Mouse (Mus musculus): ENCODE measurements at regions not wholly inside any gene's neighbourhood (a gene's known extent, or its start where the extent isn't known, plus 50 kb on each side); places are given as distances from the start of the nearest gene placed in this dataset.
A peak's percentile ranks its signal among the peaks of the same experiment; 100 is the strongest.
"Not testable (repeated sequence)": the region's sequence is repeated elsewhere in the genome, so short reads cannot be mapped to it uniquely, and the experiment has no call there.

- TF ChIP-seq TAL1 (IDR thresholded peaks at IDR 0.05; ENCODE audit: low read length) (no peak), NELFE (IDR thresholded peaks at IDR 0.05; ENCODE audit: low read depth, low read length) (no peak), MXI1 (IDR thresholded peaks at IDR 0.05; ENCODE audit: low read depth, low read length) (no peak), KAT2A (conservative IDR thresholded peaks at IDR 0.05; ENCODE audit: low read depth, low read length) (no peak), EP300 (IDR thresholded peaks at IDR 0.05; ENCODE audit: low read depth in 1 of 2, low read length in 2 of 2) (no peak)
- no peak overlapping the region for H3K9ac ChIP-seq (ENCODE audit: control insufficient read depth, low read depth, low read length, poor library complexity, severe bottlenecking)
- no peak overlapping the region for H3K27ac ChIP-seq (ENCODE audit: control insufficient read depth, low read depth, low read length)
- no peaks in the 10 kb centered on the region for H3K4me1 ChIP-seq (ENCODE audit: control insufficient read depth in 1 of 2, insufficient read depth in 2 of 2, low read length in 2 of 2)
- no peaks in the 10 kb centered on the region for H3K79me2 ChIP-seq (ENCODE audit: control insufficient read depth, insufficient read depth, low read length, poor library complexity)
- no peaks in the 10 kb centered on the region for H3K36me3 ChIP-seq (ENCODE audit: control insufficient read depth in 1 of 2, insufficient read depth in 2 of 2, low read length in 2 of 2)
- H3K27me3 ChIP-seq (ENCODE audit: control insufficient read depth in 1 of 2, insufficient read depth in 2 of 2, low read length in 2 of 2) = no peaks in the 10 kb centered on the region
- DNase-seq (ENCODE audit: low read depth, low spot score) = no peak
- H3K4me3 ChIP-seq (ENCODE audit: control insufficient read depth in 1 of 2, insufficient read depth in 1 of 2, low read depth in 2 of 2, low read length in 2 of 2) = no peak overlapping the region
- H3K9me3 ChIP-seq (replicated peaks; ENCODE audit: insufficient read depth, low read length) = no peaks in the 10 kb centered on the region
Observed at GRCm38 (mm10) chr8:100362772-100363171, 946.5 kb upstream of the Cdh8 start.

DNA sequence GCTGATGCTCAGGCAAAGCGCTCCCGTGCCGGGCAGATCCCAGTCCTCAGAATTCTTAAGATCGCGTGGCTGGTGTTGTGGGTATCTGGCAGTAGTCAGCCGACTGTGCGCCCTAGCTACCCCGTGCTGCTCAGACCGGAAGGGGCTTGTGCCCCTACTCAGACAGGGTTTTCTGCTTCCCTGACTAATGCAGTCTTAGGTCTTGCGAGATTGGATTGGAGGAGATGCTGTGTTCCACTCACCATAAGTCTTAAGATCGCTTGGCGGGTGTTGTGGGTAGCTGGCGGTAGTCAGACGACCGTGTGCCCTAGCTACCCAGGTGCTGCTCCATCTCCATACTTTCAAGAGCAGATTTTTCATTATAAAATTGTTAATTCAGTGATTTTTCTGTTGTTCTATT is 944.3 kb upstream of the Cdh8 start:
- not testable (repeated sequence) for H3K9ac ChIP-seq (ENCODE audit: control insufficient read depth, low read depth, low read length, poor library complexity, severe bottlenecking); H3K9me3 ChIP-seq (replicated peaks; ENCODE audit: insufficient read depth, low read length); H3K27me3 ChIP-seq (ENCODE audit: control insufficient read depth in 1 of 2, insufficient read depth in 2 of 2, low read length in 2 of 2); H3K4me1 ChIP-seq (ENCODE audit: control insufficient read depth in 1 of 2, insufficient read depth in 2 of 2, low read length in 2 of 2); DNase-seq (ENCODE audit: low read depth, low spot score); H3K36me3 ChIP-seq (ENCODE audit: control insufficient read depth in 1 of 2, insufficient read depth in 2 of 2, low read length in 2 of 2); H3K4me3 ChIP-seq (ENCODE audit: control insufficient read depth in 1 of 2, insufficient read depth in 1 of 2, low read depth in 2 of 2, low read length in 2 of 2); H3K27ac ChIP-seq (ENCODE audit: control insufficient read depth, low read depth, low read length); H3K79me2 ChIP-seq (ENCODE audit: control insufficient read depth, insufficient read depth, low read length, poor library complexity)

- no peak overlapping the region for H3K9ac ChIP-seq (ENCODE audit: control insufficient read depth, low read depth, low read length, poor library complexity, severe bottlenecking)
- H3K79me2 ChIP-seq (ENCODE audit: control insufficient read depth, insufficient read depth, low read length, poor library complexity) = no peaks in the 10 kb centered on the region
- no peak for DNase-seq (ENCODE audit: low read depth, low spot score)
- no peak overlapping the region for H3K4me3 ChIP-seq (ENCODE audit: control insufficient read depth in 1 of 2, insufficient read depth in 1 of 2, low read depth in 2 of 2, low read length in 2 of 2)
- H3K9me3 ChIP-seq (replicated peaks; ENCODE audit: insufficient read depth, low read length) = no peaks in the 10 kb centered on the region
- no peak overlapping the region for H3K27ac ChIP-seq (ENCODE audit: control insufficient read depth, low read depth, low read length)
- TF ChIP-seq ZMIZ1 (IDR thresholded peaks at IDR 0.05; ENCODE audit: low read depth, low read length) (no peak), RAD21 (IDR thresholded peaks at IDR 0.05; ENCODE audit: low read depth, low read length) (peak; percentile 8), CTCF (IDR thresholded peaks at IDR 0.05 in 2 of 3, conservative IDR thresholded peaks at IDR 0.05 in 1 of 3; ENCODE audit: control insufficient read depth in 1 of 3, insufficient read depth in 1 of 3, low read depth in 2 of 3, low read length in 3 of 3, poor library complexity in 1 of 3, severe bottlenecking in 1 of 3) (peak in 1 of 3 experiments; percentile 12; a peak in 1 of 6 replicates)
- H3K4me1 ChIP-seq (ENCODE audit: control insufficient read depth in 1 of 2, insufficient read depth in 2 of 2, low read length in 2 of 2) = no peaks in the 10 kb centered on the region
- no peaks in the 10 kb centered on the region for H3K27me3 ChIP-seq (ENCODE audit: control insufficient read depth in 1 of 2, insufficient read depth in 2 of 2, low read length in 2 of 2)
- H3K36me3 ChIP-seq (ENCODE audit: control insufficient read depth in 1 of 2, insufficient read depth in 2 of 2, low read length in 2 of 2) = no peaks in the 10 kb centered on the region
Observed at GRCm38 (mm10) chr8:100334528-100334927, 918.3 kb upstream of the Cdh8 start.

DNA sequence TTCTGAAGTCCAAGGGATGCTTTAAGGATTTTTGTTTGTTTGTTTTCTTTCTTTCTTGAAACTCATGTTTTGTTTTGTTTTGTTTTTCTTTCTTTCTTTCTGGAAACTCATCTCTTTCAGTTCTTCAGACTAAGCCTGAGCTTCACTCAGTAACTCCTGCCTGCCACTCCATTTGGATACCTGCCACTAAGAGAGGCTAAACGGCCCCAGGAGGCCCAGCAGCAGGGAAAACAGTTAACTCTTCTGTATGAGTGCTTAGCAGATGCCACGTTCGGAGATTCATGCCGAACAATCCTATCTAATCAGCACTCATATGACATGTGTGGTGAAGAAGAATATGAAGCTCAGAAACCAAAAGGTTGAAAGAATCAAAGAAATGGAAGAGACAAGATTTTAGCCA is 909.3 kb upstream of the Cdh8 start:
- Histone ChIP-seq H3K4me3 (ENCODE audit: control insufficient read depth in 1 of 2, insufficient read depth in 1 of 2, low read depth in 2 of 2, low read length in 2 of 2) (no peak overlapping the region), H3K36me3 (ENCODE audit: control insufficient read depth in 1 of 2, insufficient read depth in 2 of 2, low read length in 2 of 2) (no peaks in the 10 kb centered on the region), H3K4me1 (ENCODE audit: control insufficient read depth in 1 of 2, insufficient read depth in 2 of 2, low read length in 2 of 2) (no peaks in the 10 kb centered on the region), H3K79me2 (ENCODE audit: control insufficient read depth, insufficient read depth, low read length, poor library complexity) (no peaks in the 10 kb centered on the region), H3K9me3 (replicated peaks; ENCODE audit: insufficient read depth, low read length) (no peaks in the 10 kb centered on the region), H3K9ac (ENCODE audit: control insufficient read depth, low read depth, low read length, poor library complexity, severe bottlenecking) (no peak overlapping the region), H3K27me3 (ENCODE audit: control insufficient read depth in 1 of 2, insufficient read depth in 2 of 2, low read length in 2 of 2) (no peaks in the 10 kb centered on the region; a peak in 1 of 4 replicates), H3K27ac (ENCODE audit: control insufficient read depth, low read depth, low read length) (no peak overlapping the region)
- DNase-seq (ENCODE audit: low read depth, low spot score) = no peak
- no peak for TF ChIP-seq SMC3 (IDR thresholded peaks at IDR 0.05; ENCODE audit: low read depth, low read length)
- TF ChIP-seq ZC3H11A (IDR thresholded peaks at IDR 0.05; ENCODE audit: low read depth, low read length) = no peak
- no peak for TF ChIP-seq ELF1 (IDR thresholded peaks at IDR 0.05; ENCODE audit: low read depth, low read length)
- no peak for TF ChIP-seq MAFK (IDR thresholded peaks at IDR 0.05; ENCODE audit: borderline replicate concordance, low read depth, low read length)
- no peak for TF ChIP-seq NELFE (IDR thresholded peaks at IDR 0.05; ENCODE audit: low read depth, low read length)
- TF ChIP-seq MXI1 (IDR thresholded peaks at IDR 0.05; ENCODE audit: low read depth, low read length) = no peak
- TF ChIP-seq POLR2AphosphoS5 (IDR thresholded peaks at IDR 0.05; ENCODE audit: borderline replicate concordance, low read depth, low read length) = no peak
- no peak for TF ChIP-seq MEF2A (IDR thresholded peaks at IDR 0.05; ENCODE audit: extremely low read depth, insufficient replicate concordance, low read depth, low read length, poor library complexity, severe bottlenecking)
- no peak for TF ChIP-seq RAD21 (IDR thresholded peaks at IDR 0.05; ENCODE audit: low read depth, low read length)
- TF ChIP-seq TAL1 (IDR thresholded peaks at IDR 0.05; ENCODE audit: low read length) = no peak
- TF ChIP-seq GATA1 (IDR thresholded peaks at IDR 0.05; ENCODE audit: low read depth, low read length) = no peak
- no peak for TF ChIP-seq USF2 (IDR thresholded peaks at IDR 0.05; ENCODE audit: borderline replicate concordance in 1 of 2, insufficient read depth in 1 of 2, low read depth in 1 of 2, low read length in 2 of 2)
- TF ChIP-seq USF1 (IDR thresholded peaks at IDR 0.05; ENCODE audit: low read depth, low read length) = no peak
- no peak for TF ChIP-seq POLR2AphosphoS2 (IDR thresholded peaks at IDR 0.05; ENCODE audit: low read length)

Measured in MEL (cell line).